Mouse (Mus musculus) A20 (cell line): ENCODE results near the gene Dapl1.
A peak's percentile ranks its signal among the peaks of the same experiment; 100 is the strongest.

ENCODE experiments used
- DNase-seq: peaks from one replicate; pipeline ENCODE4 v3.0.0-alpha.2; 2011; ENCODE audit warnings: low read depth, low spot score

Gene Dapl1

DNA sequence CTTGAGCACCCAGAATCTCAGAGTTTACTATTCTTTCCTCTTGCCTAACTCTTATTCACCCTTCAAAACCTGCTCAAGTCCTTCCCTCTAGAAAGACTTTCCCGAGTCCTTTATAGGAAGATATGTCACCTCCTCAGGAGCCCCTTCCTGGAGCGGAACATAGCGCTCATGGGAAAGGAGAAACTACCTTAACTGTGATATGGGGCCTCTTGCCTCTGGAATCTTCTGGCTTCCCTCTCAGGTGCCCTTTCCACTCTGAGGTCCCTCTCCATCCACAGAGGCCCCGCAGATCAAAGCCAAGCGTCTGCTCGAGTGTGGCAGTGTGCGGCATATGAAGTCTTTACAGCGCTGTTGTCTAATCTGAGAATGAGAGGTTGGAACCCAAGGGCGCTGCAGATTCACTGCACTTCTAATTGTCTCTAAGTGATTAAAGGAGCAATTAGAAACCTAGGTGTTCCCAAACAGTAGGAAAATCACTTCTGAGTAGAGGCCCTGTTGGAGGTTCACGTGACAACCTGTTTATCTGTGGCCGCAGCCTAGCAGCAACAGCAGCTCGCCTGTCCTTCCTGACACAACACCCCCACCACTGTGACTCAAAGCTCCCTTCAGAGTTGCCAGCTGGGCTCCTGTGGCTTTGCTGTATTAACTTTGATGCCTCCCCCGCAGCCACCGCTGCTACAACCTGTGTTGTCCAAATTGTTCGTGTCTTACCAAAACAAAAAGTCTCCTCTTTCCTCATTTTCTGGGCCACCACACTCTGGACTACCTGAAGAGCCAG lies 49.7 kb downstream of the Dapl1 start:
- DNase-seq, result no peak

GRCm38 (mm10) chr2:59536958-59537357 lies 52.5 kb downstream of the Dapl1 start:
- DNase-seq, result no peak

DNA sequence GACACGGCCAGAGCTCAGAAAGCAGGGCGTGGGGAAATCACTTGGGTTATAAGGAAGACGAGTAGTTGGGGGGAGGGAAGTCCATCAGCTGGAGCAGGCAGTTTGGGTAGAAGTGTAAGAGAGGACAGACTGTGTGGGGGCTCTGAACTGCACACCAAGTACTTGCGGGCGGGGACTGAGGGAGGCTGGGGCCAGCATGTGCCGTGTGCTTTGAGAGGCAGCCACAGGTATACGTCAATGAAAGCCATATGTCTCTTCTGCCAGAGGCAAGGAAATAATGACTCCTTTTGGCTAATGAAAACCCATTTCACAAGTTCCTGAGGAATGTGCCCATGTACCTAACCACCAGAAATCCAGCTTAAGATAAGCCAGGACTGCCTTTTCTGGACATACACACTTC lies 53.6 kb downstream of the Dapl1 start:
- no peak for DNase-seq

GRCm38 (mm10) chr2:59539796-59540195 lies 55.3 kb downstream of the Dapl1 start:
- DNase-seq, result no peak

DNA sequence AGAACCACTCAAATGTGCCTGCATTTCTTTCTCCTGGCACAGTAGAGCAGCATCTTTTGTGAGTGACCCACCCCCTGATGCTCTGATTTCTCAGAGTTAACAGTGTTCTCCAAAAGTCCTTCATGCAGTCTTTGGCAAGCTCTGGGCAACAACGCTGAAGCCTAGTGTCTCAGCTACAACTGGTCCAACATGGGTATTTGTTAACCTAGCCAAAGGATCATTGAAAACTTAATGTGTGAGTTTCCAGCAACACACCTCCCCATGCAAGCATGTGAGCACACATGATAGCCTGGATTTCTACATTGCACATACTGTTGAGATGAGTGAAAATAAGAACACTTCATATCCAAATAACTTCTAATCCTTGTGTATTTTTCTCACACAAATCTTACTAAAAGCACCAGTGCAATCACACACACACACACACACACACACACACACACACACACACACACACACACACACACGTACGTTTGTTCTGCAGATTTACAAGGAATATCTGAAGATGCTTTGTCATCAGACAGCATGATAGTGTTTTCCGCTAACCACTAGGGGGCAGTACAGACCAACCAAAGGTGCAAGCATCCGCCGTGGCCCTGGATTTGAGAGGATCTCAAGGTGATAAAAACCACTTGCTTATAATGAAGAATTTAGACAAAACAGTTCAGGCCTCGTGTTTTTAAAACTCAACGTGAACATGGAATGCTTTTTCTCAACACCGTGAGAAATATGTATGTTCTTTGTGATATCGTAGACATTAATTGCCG lies 56.9 kb downstream of the Dapl1 start:
- peak; percentile 67 for DNase-seq

- DNase-seq, result no peak
Measured at GRCm38 (mm10) chr2:59543543-59544065, 59.2 kb downstream of the Dapl1 start.

GRCm38 (mm10) chr2:59544237-59544909 lies 59.9 kb downstream of the Dapl1 start:
- no peak for DNase-seq

GRCm38 (mm10) chr2:59545001-59545400 lies 60.5 kb downstream of the Dapl1 start:
- no peak for DNase-seq

- DNase-seq, result no peak
Measured at GRCm38 (mm10) chr2:59547369-59548099, 63.1 kb downstream of the Dapl1 start.

DNA sequence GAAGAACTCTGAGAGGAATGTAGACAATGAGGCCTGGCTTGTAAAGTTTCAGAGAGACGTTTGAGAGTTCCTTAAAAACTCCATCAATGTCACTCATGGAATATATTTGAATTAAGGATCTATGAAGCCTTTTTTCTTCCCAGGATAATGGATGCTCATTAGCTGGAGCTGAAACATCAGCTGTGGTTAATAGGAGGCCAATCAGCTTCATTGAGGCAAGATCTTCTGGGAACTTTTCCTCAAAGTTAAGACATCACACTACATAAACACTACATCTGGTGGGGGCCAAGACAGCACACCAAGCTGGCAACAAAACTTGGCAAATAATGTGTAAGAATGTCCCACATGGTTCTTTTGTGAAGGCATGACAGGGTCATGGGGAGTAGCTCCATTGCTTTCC lies 68.3 kb downstream of the Dapl1 start:
- DNase-seq, result no peak

DNA sequence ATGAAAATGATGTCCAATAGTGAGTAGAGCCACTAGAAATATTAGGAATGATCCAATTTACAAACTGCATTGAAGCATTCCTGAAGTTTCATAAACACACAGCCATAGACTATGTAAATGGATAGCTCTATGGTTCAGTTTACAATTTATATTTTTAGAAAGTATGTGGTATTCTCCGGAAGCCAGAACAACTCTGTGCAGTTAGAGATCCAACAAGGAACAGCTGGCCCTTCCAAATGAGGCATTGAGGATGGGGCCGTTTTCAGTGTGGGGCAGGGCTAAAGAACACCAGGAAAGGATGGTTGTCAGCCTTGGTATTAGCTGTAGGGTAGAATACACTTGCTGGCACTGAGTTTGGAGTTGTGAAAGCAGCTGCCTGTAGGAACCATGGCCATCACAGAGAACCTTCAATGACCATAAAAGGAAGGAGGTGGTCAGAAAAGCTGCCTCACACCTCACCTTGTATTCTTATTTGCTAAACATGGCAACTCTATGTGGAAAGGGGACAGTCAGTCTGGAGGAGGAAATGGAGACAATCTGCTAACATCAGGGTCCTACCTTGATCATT lies 70.0 kb downstream of the Dapl1 start:
- DNase-seq, result no peak
